Mouse (Mus musculus): ENCODE measurements at regions not wholly inside any gene's neighbourhood (a gene's known extent, or its start where the extent isn't known, plus 50 kb on each side); places are given as distances from the start of the nearest gene placed in this dataset.

DNA sequence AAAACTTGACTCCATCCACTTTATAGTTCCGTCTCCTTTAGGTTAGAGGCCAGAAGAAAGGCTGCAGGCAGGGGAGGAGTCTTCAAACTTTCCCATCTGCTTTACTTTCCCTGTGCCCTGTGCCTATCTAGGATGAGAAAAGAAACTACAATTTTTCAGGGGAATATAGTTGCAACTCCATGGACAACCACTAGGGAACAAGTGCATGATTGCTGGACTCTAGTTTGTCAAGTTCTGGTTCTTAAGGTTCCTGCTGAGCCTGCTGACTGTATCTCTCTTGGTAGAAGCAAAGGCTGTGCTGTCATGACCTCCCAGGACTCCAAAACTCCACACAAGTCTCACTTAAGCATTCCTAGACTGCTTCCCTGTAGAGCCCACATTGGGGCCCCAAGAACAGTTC is 157.0 kb upstream of the Kirrel3 start:
- H3K4me3 ChIP-seq (ENCODE audit: low read depth, low read length), result no peak overlapping the region
- WGBS, result 87% methylated on average over 1 of the region's 1 CpGs
- H3K9ac ChIP-seq (replicated peaks; ENCODE audit: low read depth, low read length), result no peak overlapping the region
- DNase-seq (ENCODE audit: low spot score), result no peak
- no peak overlapping the region for H3K4me2 ChIP-seq (ENCODE audit: low read depth, low read length)
- H3K36me3 ChIP-seq (replicated peaks; ENCODE audit: control insufficient read depth, insufficient read depth, low read length), result no peaks in the 10 kb centered on the region
- no peaks in the 10 kb centered on the region for H3K27me3 ChIP-seq (ENCODE audit: control insufficient read depth, insufficient read depth, low read length)
- ATAC-seq (ENCODE audit: insufficient read depth, low read depth), result no peak
- no peaks in the 10 kb centered on the region for H3K9me3 ChIP-seq (replicated peaks; ENCODE audit: control insufficient read depth, low read length)
- no peaks in the 10 kb centered on the region for H3K4me1 ChIP-seq (ENCODE audit: control insufficient read depth, insufficient read depth)
- H3K27ac ChIP-seq (ENCODE audit: low read depth), result no peak overlapping the region
- TF ChIP-seq CTCF (IDR thresholded peaks at IDR 0.05; ENCODE audit: low read depth) (peak; percentile 8; the same call in 1 of the 2 replicates), EP300 (IDR thresholded peaks at IDR 0.05; ENCODE audit: low read depth) (no peak)

- no peaks in the 10 kb centered on the region for H3K4me1 ChIP-seq (ENCODE audit: control insufficient read depth, insufficient read depth)
- no peaks in the 10 kb centered on the region for H3K27me3 ChIP-seq (ENCODE audit: control insufficient read depth, insufficient read depth, low read length)
- H3K27ac ChIP-seq (ENCODE audit: low read depth), result no peak overlapping the region
- TF ChIP-seq CTCF (IDR thresholded peaks at IDR 0.05; ENCODE audit: low read depth) (no peak), EP300 (IDR thresholded peaks at IDR 0.05; ENCODE audit: low read depth) (no peak)
- no peaks in the 10 kb centered on the region for H3K9me3 ChIP-seq (replicated peaks; ENCODE audit: control insufficient read depth, low read length)
- no peak for ATAC-seq (ENCODE audit: insufficient read depth, low read depth)
- no peaks in the 10 kb centered on the region for H3K36me3 ChIP-seq (replicated peaks; ENCODE audit: control insufficient read depth, insufficient read depth, low read length)
- H3K4me2 ChIP-seq (ENCODE audit: low read depth, low read length), result no peak overlapping the region
- H3K4me3 ChIP-seq (ENCODE audit: low read depth, low read length), result no peak overlapping the region
- no peak for DNase-seq (ENCODE audit: low spot score)
- H3K9ac ChIP-seq (replicated peaks; ENCODE audit: low read depth, low read length), result no peak overlapping the region
Measured at GRCm38 (mm10) chr9:34334112-34334511, 151.6 kb upstream of the Kirrel3 start.

- 70% methylated on average over 7 of the region's 7 CpGs for WGBS
- Histone ChIP-seq H3K9me3 (replicated peaks; ENCODE audit: control insufficient read depth, low read length) (no peaks in the 10 kb centered on the region), H3K36me3 (replicated peaks; ENCODE audit: control insufficient read depth, insufficient read depth, low read length) (no peaks in the 10 kb centered on the region), H3K4me2 (ENCODE audit: low read depth, low read length) (no peak overlapping the region), H3K27me3 (ENCODE audit: control insufficient read depth, insufficient read depth, low read length) (no peaks in the 10 kb centered on the region), H3K4me3 (ENCODE audit: low read depth, low read length) (no peak overlapping the region), H3K4me1 (ENCODE audit: control insufficient read depth, insufficient read depth) (no peaks in the 10 kb centered on the region), H3K9ac (replicated peaks; ENCODE audit: low read depth, low read length) (no peak overlapping the region), H3K27ac (ENCODE audit: low read depth) (no peak overlapping the region)
- DNase-seq (ENCODE audit: low spot score), result no peak
- TF ChIP-seq EP300 (IDR thresholded peaks at IDR 0.05; ENCODE audit: low read depth) (no peak), CTCF (IDR thresholded peaks at IDR 0.05; ENCODE audit: low read depth) (no peak)
- no peak for ATAC-seq (ENCODE audit: insufficient read depth, low read depth)
Measured at GRCm38 (mm10) chr9:34334555-34335468, 150.9 kb upstream of the Kirrel3 start.

DNA sequence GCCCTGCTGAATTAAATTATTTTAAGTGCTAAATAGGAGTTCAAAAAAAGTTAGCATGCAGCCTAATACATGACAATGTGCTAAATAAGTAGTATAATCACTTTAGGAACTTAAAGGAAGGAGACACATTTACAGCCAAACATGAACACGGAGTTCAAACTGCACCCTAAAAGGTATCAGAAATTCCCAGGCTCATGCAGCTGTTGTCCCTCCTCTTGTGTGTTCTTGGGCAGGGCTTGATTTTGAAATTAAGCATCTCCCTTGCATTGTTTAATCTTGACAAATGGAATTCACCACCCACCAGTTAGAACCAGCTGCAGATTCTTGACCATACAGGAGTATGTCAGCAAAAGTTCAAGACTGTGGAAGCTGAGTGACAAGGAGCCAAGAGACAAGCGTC is 137.3 kb upstream of the Kirrel3 start:
- Histone ChIP-seq H3K9ac (replicated peaks; ENCODE audit: low read depth, low read length) (no peak overlapping the region), H3K4me3 (ENCODE audit: low read depth, low read length) (no peak overlapping the region), H3K4me1 (ENCODE audit: control insufficient read depth, insufficient read depth) (no peaks in the 10 kb centered on the region), H3K4me2 (ENCODE audit: low read depth, low read length) (no peak overlapping the region), H3K36me3 (replicated peaks; ENCODE audit: control insufficient read depth, insufficient read depth, low read length) (no peaks in the 10 kb centered on the region), H3K27ac (ENCODE audit: low read depth) (no peak overlapping the region), H3K9me3 (replicated peaks; ENCODE audit: control insufficient read depth, low read length) (no peaks in the 10 kb centered on the region), H3K27me3 (ENCODE audit: control insufficient read depth, insufficient read depth, low read length) (no peaks in the 10 kb centered on the region)
- DNase-seq (ENCODE audit: low spot score) (no peak), ATAC-seq (ENCODE audit: insufficient read depth, low read depth) (no peak)
- WGBS, result 50% methylated on average over 2 of the region's 2 CpGs
- no peak for TF ChIP-seq CTCF (IDR thresholded peaks at IDR 0.05; ENCODE audit: low read depth)

- Histone ChIP-seq H3K9me3 (replicated peaks; ENCODE audit: control insufficient read depth, low read length) (no peaks in the 10 kb centered on the region), H3K36me3 (replicated peaks; ENCODE audit: control insufficient read depth, insufficient read depth, low read length) (no peaks in the 10 kb centered on the region), H3K4me1 (ENCODE audit: control insufficient read depth, insufficient read depth) (no peaks in the 10 kb centered on the region), H3K9ac (replicated peaks; ENCODE audit: low read depth, low read length) (no peak overlapping the region), H3K27me3 (ENCODE audit: control insufficient read depth, insufficient read depth, low read length) (no peaks in the 10 kb centered on the region), H3K4me2 (ENCODE audit: low read depth, low read length) (no peak overlapping the region), H3K4me3 (ENCODE audit: low read depth, low read length) (no peak overlapping the region), H3K27ac (ENCODE audit: low read depth) (no peak overlapping the region)
- ATAC-seq (ENCODE audit: insufficient read depth, low read depth) (no peak), DNase-seq (ENCODE audit: low spot score) (no peak)
- 36% methylated on average over 3 of the region's 3 CpGs for WGBS
- no peak for TF ChIP-seq CTCF (IDR thresholded peaks at IDR 0.05; ENCODE audit: low read depth)
- no peak for TF ChIP-seq EP300 (IDR thresholded peaks at IDR 0.05; ENCODE audit: low read depth)
Measured at GRCm38 (mm10) chr9:34349997-34350396, 135.7 kb upstream of the Kirrel3 start.

- TF ChIP-seq CTCF (IDR thresholded peaks at IDR 0.05; ENCODE audit: low read depth) (no peak), EP300 (IDR thresholded peaks at IDR 0.05; ENCODE audit: low read depth) (no peak)
- ATAC-seq (ENCODE audit: insufficient read depth, low read depth), result no peak
- H3K9ac ChIP-seq (replicated peaks; ENCODE audit: low read depth, low read length), result no peak overlapping the region
- H3K4me1 ChIP-seq (ENCODE audit: control insufficient read depth, insufficient read depth), result no peaks in the 10 kb centered on the region
- no peak for DNase-seq (ENCODE audit: low spot score)
- H3K4me2 ChIP-seq (ENCODE audit: low read depth, low read length), result no peak overlapping the region
- 72% methylated on average over 9 of the region's 9 CpGs for WGBS
- H3K36me3 ChIP-seq (replicated peaks; ENCODE audit: control insufficient read depth, insufficient read depth, low read length), result no peaks in the 10 kb centered on the region
- no peaks in the 10 kb centered on the region for H3K27me3 ChIP-seq (ENCODE audit: control insufficient read depth, insufficient read depth, low read length)
- H3K9me3 ChIP-seq (replicated peaks; ENCODE audit: control insufficient read depth, low read length), result no peaks in the 10 kb centered on the region
- H3K27ac ChIP-seq (ENCODE audit: low read depth), result no peak overlapping the region
- H3K4me3 ChIP-seq (ENCODE audit: low read depth, low read length), result no peak overlapping the region
Measured at GRCm38 (mm10) chr9:34353744-34354143, 131.9 kb upstream of the Kirrel3 start.

Data from heart, postnatal 0 days (tissue).